Mouse (Mus musculus) ovary, postnatal 10 days (tissue): ENCODE results near the gene Cux2.

Experiments used
- DNase-seq: peaks from one replicate; pipeline ENCODE4 v3.0.0; 2022; ENCODE audit warnings: low spot score

The Cux2 gene

GRCm38 (mm10) chr5:122059060-122060017, 9.4 kb upstream of the Cux2 start:
- DNase-seq, result peak; percentile 37

- DNase-seq, result no peak
Observed at GRCm38 (mm10) chr5:122057622-122058021, 7.7 kb upstream of the Cux2 start.

- DNase-seq, result no peak
Observed at GRCm38 (mm10) chr5:122056557-122056956, 6.7 kb upstream of the Cux2 start.

GRCm38 (mm10) chr5:122054130-122054843, 4.4 kb upstream of the Cux2 start:
- DNase-seq, result no peak

- no peak for DNase-seq
Observed at GRCm38 (mm10) chr5:122053587-122053986, 3.7 kb upstream of the Cux2 start.

GRCm38 (mm10) chr5:122050832-122051105, 867 bp upstream of the Cux2 start:
- DNase-seq, result no peak

- DNase-seq, result no peak
Observed at GRCm38 (mm10) chr5:122049664-122050016, 262 bp downstream of the Cux2 start.

- DNase-seq, result no peak
Observed at GRCm38 (mm10) chr5:122048686-122049663, 927 bp downstream of the Cux2 start.

GRCm38 (mm10) chr5:122048252-122048651, 1.6 kb downstream of the Cux2 start:
- no peak for DNase-seq

GRCm38 (mm10) chr5:122047791-122048190, 2.1 kb downstream of the Cux2 start:
- DNase-seq, result no peak

- DNase-seq, result no peak
Observed at GRCm38 (mm10) chr5:122043567-122043966, 6.3 kb downstream of the Cux2 start.

GRCm38 (mm10) chr5:122035278-122035677, 14.6 kb downstream of the Cux2 start:
- no peak for DNase-seq

- DNase-seq, result no peak
Observed at GRCm38 (mm10) chr5:122033167-122033478, 16.8 kb downstream of the Cux2 start.

GRCm38 (mm10) chr5:122032471-122033166, 17.3 kb downstream of the Cux2 start:
- no peak for DNase-seq

- DNase-seq, result no peak
Observed at GRCm38 (mm10) chr5:122031146-122031545, 18.8 kb downstream of the Cux2 start.

GRCm38 (mm10) chr5:122030640-122031039, 19.3 kb downstream of the Cux2 start:
- no peak for DNase-seq

GRCm38 (mm10) chr5:122026771-122027170, 23.1 kb downstream of the Cux2 start:
- DNase-seq, result no peak

GRCm38 (mm10) chr5:122026284-122026683, 23.6 kb downstream of the Cux2 start:
- DNase-seq, result no peak

- DNase-seq, result no peak
Observed at GRCm38 (mm10) chr5:122025117-122025516, 24.8 kb downstream of the Cux2 start.

- no peak for DNase-seq
Observed at GRCm38 (mm10) chr5:122019288-122019687, 30.6 kb downstream of the Cux2 start.

GRCm38 (mm10) chr5:122017778-122018177, 32.1 kb downstream of the Cux2 start:
- DNase-seq, result no peak

- no peak for DNase-seq
Observed at GRCm38 (mm10) chr5:122017269-122017668, 32.6 kb downstream of the Cux2 start.
